Mouse (Mus musculus): Measurements from ENCODE around the gene Cfap52. TPM values are rescaled to one million over a fixed set of nuclear protein-coding genes. Genes with fewer than 3 reads are reported as not detected.

The Cfap52 gene
- total RNA-seq, 2 experiments from 2014 or later = not detected

GRCm38 (mm10) chr11:67948229-67948628 lies 17.2 kb downstream of the Cfap52 start:
- intact Hi-C loops (cut with DNase I) = no loop called here
- DNase-seq (ENCODE audit: low spot score) = no peak

GRCm38 (mm10) chr11:67932156-67932555 lies 33.3 kb downstream of the Cfap52 start:
- intact Hi-C loops (cut with DNase I) = no loop called here
- DNase-seq (ENCODE audit: low spot score) = no peak

DNA sequence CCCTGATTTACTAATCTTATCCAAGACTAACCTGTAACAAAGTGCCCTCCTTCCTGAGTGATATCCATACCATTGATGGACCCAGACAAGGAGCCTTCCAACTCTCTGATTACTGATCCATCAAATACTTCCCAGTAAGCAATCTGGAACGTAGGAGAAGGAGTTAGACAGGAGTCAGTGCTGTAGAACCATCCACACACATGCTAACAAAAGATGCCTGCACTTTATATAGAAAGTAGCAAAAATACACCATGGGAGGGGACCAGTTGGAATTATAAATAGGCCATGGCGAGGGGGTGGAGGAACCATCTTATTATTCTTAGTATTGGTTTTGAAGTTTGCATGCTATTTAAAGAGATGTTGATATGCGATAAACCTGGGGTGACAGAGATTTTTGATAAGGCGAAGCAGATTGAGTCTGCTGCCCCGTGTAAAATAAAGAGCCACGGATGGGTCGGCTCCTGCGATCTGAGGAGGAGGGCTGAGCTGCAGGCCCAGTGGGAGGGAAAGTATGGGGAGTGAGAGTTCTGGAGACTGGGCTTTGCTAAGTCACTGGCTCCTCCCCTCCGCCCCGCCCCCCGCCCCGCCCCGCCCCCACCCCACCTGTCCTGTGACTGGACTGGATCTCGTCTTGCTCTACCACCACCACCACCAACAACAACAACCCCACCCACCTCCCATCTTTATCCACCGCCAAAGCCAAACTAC lies 38.9 kb downstream of the Cfap52 start:
- no peak for DNase-seq (ENCODE audit: low spot score)
- intact Hi-C loops (cut with DNase I) = loop anchor here (5.0 kb wide), 1 partner anchor 104 kb away; no protein-coding TSS in a partner anchor

- intact Hi-C loops (cut with DNase I) = loop anchor here (1.0 to 5.0 kb wide), 2 partner anchors 28 to 103 kb away; no protein-coding TSS in a partner anchor
- DNase-seq (ENCODE audit: low spot score) = no peak
Observed at GRCm38 (mm10) chr11:67925000-67925399, 40.5 kb downstream of the Cfap52 start.

DNA sequence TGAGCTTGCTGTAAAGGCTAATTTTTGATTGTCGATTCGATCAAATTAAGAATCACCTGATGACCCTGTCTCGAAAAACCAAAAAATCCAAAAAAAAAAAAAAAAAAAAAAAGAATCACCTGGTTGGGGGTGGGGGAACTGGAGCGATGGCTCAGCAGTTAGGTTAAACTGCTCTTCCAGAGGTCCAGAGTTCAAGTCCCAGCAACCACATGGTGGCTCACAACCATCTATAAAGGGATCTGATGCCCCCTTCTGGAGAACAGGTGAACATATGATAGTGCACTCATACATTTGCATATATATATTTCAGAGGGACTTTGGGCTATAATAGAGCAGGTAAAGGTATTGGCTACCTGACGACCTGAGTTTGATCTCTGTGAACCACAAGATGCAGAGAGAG lies 41.7 kb downstream of the Cfap52 start:
- intact Hi-C loops (cut with DNase I) = loop anchor here (1.0 kb wide), 1 partner anchor 26 kb away; no protein-coding TSS in a partner anchor

DNA sequence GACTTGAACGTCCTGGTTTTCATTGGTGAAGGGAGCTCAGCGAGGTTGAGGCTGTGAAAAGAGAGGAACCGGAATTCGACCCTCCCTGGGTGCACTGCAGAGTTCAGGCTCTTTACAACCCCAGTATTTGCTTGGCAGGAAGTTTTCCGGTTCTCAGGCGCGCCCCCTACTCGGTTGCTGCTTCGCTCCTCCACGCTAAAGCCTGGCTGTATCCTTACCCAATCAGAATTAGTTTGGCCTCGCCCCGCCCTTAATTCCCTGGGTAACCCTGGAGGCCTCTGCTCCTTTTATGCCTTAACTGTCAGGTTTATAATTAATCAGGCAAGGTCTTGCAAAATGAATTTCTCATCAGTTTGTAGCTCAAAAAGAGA lies 42.7 kb downstream of the Cfap52 start:
- intact Hi-C loops (cut with DNase I) = no loop called here
- peak; percentile 51 for DNase-seq (ENCODE audit: low spot score)

More for the DNA sequence above, 41.7 kb downstream of the Cfap52 start:
- no peak for DNase-seq (ENCODE audit: low spot score)

DNA sequence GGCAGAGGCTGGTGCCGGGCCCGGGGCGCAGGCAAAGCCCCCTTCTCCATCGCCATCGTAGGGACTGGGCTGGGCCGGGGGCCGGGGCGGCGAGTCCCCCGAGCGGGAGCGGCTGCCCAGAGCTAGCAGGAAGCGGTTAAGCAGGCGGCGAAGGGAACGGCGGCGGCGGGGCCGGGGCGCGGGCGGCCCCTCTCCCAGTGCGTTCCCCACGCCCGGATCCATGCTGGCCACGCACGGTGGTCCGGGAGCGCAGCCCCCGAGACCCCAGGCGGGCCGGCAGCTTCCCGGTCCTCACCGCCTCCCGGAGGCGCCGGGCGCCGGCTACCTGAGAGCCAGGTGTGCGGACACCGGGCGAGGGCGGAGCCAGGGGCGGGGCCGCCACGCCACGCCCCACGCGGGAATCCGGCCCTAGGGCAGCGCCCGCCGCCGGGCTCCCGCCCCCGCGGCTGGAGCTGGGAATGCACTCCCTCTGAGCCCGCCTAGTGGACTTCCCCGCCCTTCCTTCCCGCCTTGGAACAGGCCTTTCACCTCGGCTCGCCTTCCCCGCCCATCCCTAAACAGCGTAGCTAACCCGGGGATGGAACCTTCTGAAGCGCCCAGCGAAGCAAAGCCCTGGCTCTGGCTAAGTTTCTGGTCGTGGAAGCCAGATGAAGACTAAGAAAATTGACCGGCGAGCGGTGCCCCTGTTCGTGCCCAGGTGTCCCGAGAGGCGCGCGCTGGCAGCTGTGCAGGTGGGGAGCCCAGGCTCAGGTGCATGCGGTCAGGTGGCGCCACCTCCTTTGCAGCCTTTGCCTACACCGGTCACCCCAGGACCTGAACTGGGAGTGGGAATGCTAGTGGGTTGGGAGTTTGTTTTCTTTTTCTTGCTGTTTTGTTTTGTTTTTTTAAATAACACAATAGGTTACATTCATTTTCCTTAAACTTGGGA lies 43.4 kb downstream of the Cfap52 start, which contains the start of gene Usp43:
Gene Usp43, minus strand, starts transcription at position 327 of the 928 bp plus-strand sequence.
- intact Hi-C loops (cut with DNase I) = no loop called here

DNA sequence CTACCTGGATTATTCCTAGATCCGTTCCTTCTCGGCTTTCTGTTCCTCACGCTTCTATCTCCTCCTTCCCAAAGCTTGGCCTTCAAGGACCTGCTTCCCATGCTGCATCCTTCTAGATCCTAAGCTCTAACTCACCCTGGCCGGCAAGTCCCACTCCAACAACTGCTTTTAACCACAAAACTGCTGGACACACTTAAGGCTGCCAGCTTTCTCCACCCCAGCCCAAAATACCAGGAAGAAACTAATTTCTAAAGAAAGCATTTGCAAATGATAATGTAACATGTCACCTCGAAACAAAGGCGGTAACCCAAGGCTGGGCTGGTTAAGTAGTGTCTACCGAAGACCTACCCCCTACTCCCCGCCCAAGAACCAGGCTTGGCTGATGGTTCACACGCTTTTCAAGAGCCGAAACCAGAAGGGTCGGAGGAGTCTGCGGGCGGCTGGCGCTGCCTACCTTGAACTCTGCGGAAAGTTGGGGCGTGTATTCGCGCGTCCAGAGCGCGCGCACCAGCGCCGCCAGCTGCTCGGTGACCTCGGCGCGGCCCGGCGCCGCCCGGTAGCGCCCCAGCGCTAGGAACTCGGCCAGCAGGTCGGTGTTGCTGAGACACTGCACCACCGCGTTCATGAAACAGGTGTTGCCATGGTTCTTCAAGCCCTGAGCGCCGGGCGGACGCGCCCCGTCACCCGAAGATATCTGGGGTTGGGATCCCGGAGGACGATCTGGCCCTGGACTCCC lies 44.2 kb downstream of the Cfap52 start:
- DNase-seq (ENCODE audit: low spot score) = peak; percentile 28
- intact Hi-C loops (cut with DNase I) = no loop called here

More for the DNA sequence above, 43.4 kb downstream of the Cfap52 start, which contains the start of gene Usp43:
- peak; percentile 63 for DNase-seq (ENCODE audit: low spot score)

DNA sequence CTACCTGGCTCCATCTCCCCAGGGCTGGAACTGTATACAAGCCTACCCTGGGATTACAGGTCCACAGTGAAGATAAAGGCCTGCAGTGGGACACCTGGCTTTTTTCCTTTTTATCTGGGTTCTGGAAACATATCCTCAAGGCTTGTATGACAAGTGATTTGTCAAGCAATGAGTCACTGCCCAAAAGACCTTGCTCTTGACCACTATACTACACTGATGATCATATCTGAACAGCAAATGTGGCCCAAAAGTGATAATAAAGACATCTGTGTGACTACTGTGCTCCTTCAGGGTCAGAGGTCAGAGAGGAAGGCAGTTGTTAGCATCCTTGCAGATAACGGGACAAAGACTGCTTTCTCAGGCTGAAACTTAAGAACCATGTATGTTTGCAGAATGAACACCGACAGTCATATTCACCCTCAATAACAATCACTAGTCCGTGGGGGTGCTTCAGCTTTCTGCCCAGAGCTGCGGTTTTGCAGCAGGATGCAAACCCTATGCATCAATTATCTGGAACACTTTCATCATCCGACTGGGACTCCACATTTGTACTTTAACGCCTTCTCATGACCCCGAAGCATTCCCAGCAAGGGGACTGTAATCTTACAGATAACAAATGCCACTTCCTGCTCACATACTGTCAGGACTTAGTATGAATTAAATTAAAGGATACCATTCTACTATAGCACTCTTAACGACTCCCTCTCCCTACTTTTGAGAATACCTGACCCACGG lies 45.1 kb downstream of the Cfap52 start:
- intact Hi-C loops (cut with DNase I) = no loop called here
- no peak for DNase-seq (ENCODE audit: low spot score)

DNA sequence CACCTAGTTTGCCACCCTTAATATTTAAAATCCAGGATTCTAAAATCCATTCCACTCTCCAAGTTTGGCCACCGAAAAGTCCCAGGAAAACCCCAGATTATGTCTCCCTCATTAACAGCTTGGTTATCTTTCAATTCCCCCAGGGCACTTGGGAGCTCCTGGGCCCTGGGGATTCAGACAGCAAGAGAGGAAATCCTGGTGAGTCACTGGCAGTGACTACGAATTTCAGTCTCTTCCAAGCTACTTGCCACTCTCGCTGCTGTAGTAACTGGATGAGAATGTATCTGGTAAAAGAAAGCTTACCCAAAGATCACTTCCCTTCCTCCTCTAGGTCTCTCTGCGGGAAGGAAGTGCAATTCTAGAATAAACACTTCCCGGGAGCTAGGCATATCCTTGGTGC lies 45.9 kb downstream of the Cfap52 start:
- intact Hi-C loops (cut with DNase I) = no loop called here
- DNase-seq (ENCODE audit: low spot score) = no peak

DNA sequence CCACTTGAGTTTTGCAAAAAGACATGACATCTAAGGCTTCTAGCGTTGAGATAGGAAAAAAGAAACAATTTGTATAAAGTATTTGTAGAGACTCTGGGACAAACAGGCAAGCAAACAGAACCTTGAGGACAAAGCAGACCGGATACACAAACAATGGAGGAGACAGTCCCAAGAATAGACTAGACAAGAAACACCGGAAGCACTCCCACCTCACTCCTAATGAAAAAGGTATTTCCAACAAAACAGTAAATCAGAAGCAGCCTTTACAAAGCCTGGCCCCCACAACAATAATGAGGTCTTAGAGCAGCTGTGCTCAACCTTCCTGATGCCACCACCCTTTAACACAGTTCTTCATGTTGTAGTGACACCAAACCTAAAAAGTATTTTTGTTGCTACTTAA lies 48.3 kb downstream of the Cfap52 start:
- intact Hi-C loops (cut with DNase I) = no loop called here
- DNase-seq (ENCODE audit: low spot score) = no peak

- intact Hi-C loops (cut with DNase I) = no loop called here
- DNase-seq (ENCODE audit: low spot score) = no peak
Observed at GRCm38 (mm10) chr11:67911074-67911473, 54.4 kb downstream of the Cfap52 start.

GRCm38 (mm10) chr11:67903756-67904155 lies 61.7 kb downstream of the Cfap52 start:
- intact Hi-C loops (cut with DNase I) = no loop called here
- DNase-seq (ENCODE audit: low spot score) = no peak

GRCm38 (mm10) chr11:67897064-67897560 lies 68.3 kb downstream of the Cfap52 start:
- peak; percentile 78 for DNase-seq (ENCODE audit: low spot score)
- intact Hi-C loops (cut with DNase I) = loop anchor here (1.0 to 10.0 kb wide), 3 partner anchors 27 to 508 kb away; partner anchors contain the start of genes Cfap52, Ntn1 and Stx8

DNA sequence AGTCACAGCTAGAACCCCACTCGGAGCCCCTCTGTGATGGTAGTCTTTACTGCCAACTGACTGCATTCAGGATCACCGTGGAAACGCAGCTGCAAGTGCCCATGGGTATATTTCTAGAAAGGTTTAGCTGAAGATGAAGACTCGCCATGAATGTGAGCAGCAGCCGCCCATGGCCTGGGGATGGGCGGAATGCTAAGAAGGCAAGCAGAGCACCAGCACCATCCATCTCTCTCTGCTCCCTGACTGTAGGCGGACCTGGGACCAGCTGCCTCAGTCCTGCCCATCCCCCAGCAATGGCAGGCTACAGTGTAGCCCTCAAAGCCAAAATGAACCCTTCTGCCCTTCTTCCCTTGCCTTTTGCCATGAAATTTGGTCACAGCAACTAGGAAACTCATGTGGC lies 69.8 kb downstream of the Cfap52 start:
- no peak for DNase-seq (ENCODE audit: low spot score)
- intact Hi-C loops (cut with DNase I) = loop anchor here (10.0 kb wide), 2 partner anchors 69 to 509 kb away; partner anchors contain the start of genes Cfap52, Ntn1 and Stx8

- DNase-seq (ENCODE audit: low spot score) = no peak
- intact Hi-C loops (cut with DNase I) = no loop called here
Observed at GRCm38 (mm10) chr11:67888521-67888920, 76.9 kb downstream of the Cfap52 start.

DNA sequence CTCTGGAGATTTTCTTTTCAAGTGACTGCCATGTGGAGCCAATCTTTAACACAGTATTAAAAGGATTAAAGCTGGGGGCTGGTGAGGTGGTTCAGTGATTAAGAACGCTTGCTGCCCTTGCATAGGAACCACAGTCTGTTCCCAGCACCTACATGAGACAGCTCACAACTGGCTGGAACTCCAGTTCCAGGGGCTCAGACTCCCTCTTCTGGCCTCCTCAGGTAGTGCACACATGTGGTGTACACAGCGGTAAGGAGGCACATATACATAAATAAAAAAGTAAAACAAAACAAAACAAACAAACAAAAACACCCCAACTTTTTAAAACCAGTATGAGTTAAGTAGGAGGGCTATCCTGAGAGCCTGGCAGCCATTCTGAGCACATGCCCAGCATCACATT lies 79.5 kb downstream of the Cfap52 start:
- no peak for DNase-seq (ENCODE audit: low spot score)
- intact Hi-C loops (cut with DNase I) = no loop called here
